Mouse (Mus musculus): Measurements from ENCODE around the gene Vmn2r17. TPM values are rescaled to one million over a fixed set of nuclear protein-coding genes. Genes with fewer than 3 reads are reported as not detected.

Gene Vmn2r17
- total RNA-seq (2014; rRNA removed) (not detected in 2 replicates), polyA plus RNA-seq (2015; fragmentation: Nextera tagmentation; extraction: Ambion mirVana) (not detected in 2 replicates)

- no peak for DNase-seq
- H3K9me3 ChIP-seq (ENCODE audit: low read length), result 0 out of 2 replicates have a peak, but pooled peaks cover 3% of the 10 kb centered on the region
- no peak for TF ChIP-seq CTCF (IDR thresholded peaks at IDR 0.05; ENCODE audit: low read depth)
- no peak within 1 kb of the TSS for H3K27ac ChIP-seq (ENCODE audit: low read depth, low read length)
- H3K4me3 ChIP-seq (ENCODE audit: low read depth, low read length), result no peak within 1 kb of the TSS
- H3K27me3 ChIP-seq (ENCODE audit: insufficient read depth, low read length), result no peaks in the 10 kb centered on the region
- no peak within 1 kb of the TSS for H3K4me2 ChIP-seq (ENCODE audit: low read depth)
- no peaks in the 10 kb centered on the region for H3K4me1 ChIP-seq (ENCODE audit: insufficient read depth)
- 60% methylated on average over 2 of the region's 2 CpGs for WGBS
- H3K36me3 ChIP-seq (ENCODE audit: insufficient read depth), result no peaks in the 10 kb centered on the region
- H3K9ac ChIP-seq, result no peak within 1 kb of the TSS
- no peak for ATAC-seq
Observed at GRCm38 (mm10) chr5:109419388-109419787, at the start of gene Vmn2r17. Gene Vmn2r17 (plus strand): TSS chr5:109419688.

DNA sequence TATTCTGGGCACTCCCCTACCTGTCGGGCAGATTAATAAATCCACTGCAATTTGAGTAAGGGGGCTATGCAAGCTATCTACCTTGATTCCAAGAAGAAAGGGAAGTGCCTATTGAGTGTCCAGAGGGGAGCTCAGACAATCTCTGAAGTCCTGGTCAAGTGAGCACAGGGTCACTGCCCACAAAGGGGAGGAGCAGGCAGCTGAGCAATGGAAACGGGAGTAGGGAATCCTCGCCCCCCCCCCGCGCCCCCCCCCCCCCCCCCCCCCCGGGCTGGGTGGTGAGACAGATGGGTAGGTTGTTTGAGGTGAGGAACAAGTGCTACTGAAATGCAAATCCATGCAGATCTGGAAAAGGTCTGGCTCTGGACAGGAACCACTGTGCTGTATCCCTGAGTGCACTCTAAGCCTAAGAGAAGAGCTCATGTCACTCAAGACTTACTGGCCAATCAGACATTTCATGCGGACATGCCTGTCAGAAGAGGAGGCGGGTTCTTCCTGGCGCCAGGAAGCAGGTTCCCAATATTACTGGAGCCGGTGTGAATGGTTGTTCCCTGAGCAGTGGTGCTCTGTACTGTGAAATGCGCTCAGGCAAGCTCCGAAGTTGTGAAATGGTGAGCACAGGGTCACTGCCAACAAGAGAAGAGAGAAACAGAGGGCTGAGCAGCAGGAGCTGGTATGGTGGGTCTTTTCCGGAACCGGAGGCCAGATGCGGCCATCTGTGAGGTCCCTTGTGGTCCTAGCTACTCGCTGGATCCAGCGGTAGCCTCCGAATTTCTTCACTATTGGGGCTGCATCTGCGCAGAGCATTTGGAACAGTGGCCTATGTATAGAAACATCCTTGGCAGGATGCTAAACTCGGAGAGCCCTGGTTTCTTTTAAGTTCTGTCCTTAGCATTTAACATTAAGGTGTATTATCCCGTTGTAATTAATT, 47.4 kb downstream of the Vmn2r17 start:
- H3K9ac ChIP-seq, result no peak overlapping the region
- no peaks in the 10 kb centered on the region for H3K27me3 ChIP-seq (ENCODE audit: insufficient read depth, low read length)
- 0 out of 2 replicates have a peak, but pooled peaks cover 4% of the 10 kb centered on the region for H3K9me3 ChIP-seq (ENCODE audit: low read length)
- H3K27ac ChIP-seq (ENCODE audit: low read depth, low read length), result no peak overlapping the region
- DNase-seq, result peak; percentile 3
- H3K4me3 ChIP-seq (ENCODE audit: low read depth, low read length), result no peak overlapping the region
- WGBS, result 34% methylated on average over 18 of the region's 21 CpGs
- ATAC-seq, result no peak
- H3K36me3 ChIP-seq (ENCODE audit: insufficient read depth), result no peaks in the 10 kb centered on the region
- no peak overlapping the region for H3K4me2 ChIP-seq (ENCODE audit: low read depth)
- no peak for TF ChIP-seq CTCF (IDR thresholded peaks at IDR 0.05; ENCODE audit: low read depth)
- H3K4me1 ChIP-seq (ENCODE audit: insufficient read depth), result no peaks in the 10 kb centered on the region

DNA sequence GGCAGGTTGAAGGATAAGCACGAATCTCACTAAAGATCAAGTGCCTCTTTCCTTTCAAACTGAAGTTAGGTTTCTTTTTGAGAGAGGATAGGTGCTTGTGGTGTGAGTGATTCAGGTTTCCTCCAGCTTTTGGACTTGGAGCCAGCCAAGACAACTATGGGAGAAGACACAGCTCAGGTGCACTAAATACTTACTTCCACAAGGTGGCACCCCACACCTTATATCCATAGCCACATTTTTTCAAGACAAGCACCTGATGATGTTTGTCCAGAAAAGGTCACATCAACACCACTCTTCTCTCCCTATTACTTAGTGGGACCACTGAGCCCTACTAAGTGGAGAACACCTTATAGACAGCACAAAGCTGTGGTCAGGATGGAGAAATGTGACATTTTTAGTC, 87.2 kb downstream of the Vmn2r17 start:
- ATAC-seq, result no peak

More for the DNA sequence above, 87.2 kb downstream of the Vmn2r17 start:
- Histone ChIP-seq H3K9ac (no peak overlapping the region), H3K4me1 (ENCODE audit: insufficient read depth) (no peaks in the 10 kb centered on the region), H3K36me3 (ENCODE audit: insufficient read depth) (no peaks in the 10 kb centered on the region), H3K4me3 (ENCODE audit: low read depth, low read length) (no peak overlapping the region), H3K9me3 (ENCODE audit: low read length) (no peaks in the 10 kb centered on the region), H3K4me2 (ENCODE audit: low read depth) (no peak overlapping the region), H3K27me3 (ENCODE audit: insufficient read depth, low read length) (no peaks in the 10 kb centered on the region), H3K27ac (ENCODE audit: low read depth, low read length) (no peak overlapping the region)
- DNase-seq, result peak; percentile 32
- 9% methylated on average over 1 of the region's 1 CpGs for WGBS
- peak; percentile 60 for TF ChIP-seq CTCF (IDR thresholded peaks at IDR 0.05; ENCODE audit: low read depth)

Other genes with a start within 250 kb of the Vmn2r17 start
- gene Vmn2r13, start 227.5 kb upstream of the Vmn2r17 start, total RNA-seq (2014; rRNA removed), result not detected in 2 replicates
- not detected in 2 replicates for gene Vmn2r13, start 227.5 kb upstream of the Vmn2r17 start, polyA plus RNA-seq (2015; fragmentation: Nextera tagmentation; extraction: Ambion mirVana)
- gene Vmn2r14, start 195.0 kb upstream of the Vmn2r17 start, total RNA-seq (2014; rRNA removed), result not detected in 2 replicates
- not detected in 2 replicates for gene Vmn2r14, start 195.0 kb upstream of the Vmn2r17 start, polyA plus RNA-seq (2015; fragmentation: Nextera tagmentation; extraction: Ambion mirVana)
- gene Vmn2r15, start 122.0 kb upstream of the Vmn2r17 start, total RNA-seq (2014; rRNA removed), result not detected in 2 replicates
- not detected in 2 replicates for gene Vmn2r15, start 122.0 kb upstream of the Vmn2r17 start, polyA plus RNA-seq (2015; fragmentation: Nextera tagmentation; extraction: Ambion mirVana)
- not detected in 2 replicates for gene Vmn2r16, start 89.5 kb upstream of the Vmn2r17 start, total RNA-seq (2014; rRNA removed)
- not detected in 2 replicates for gene Vmn2r16, start 89.5 kb upstream of the Vmn2r17 start, polyA plus RNA-seq (2015; fragmentation: Nextera tagmentation; extraction: Ambion mirVana)
- gene Crlf2, start 139.3 kb downstream of the Vmn2r17 start, total RNA-seq (2014; rRNA removed), result 19.5 and 19.9 TPM in 2 replicates
- gene Crlf2, start 139.3 kb downstream of the Vmn2r17 start, polyA plus RNA-seq (2015; fragmentation: Nextera tagmentation; extraction: Ambion mirVana), result 23.8 and 25.1 TPM in 2 replicates

All from forebrain, postnatal 0 days (tissue).